12 mouse cellular contexts compared by ENCODE assay signal in genomic region chr5:4665978-4666377, GRCm38 (mm10).
"Had no signal": no experiment of that assay in that cellular context is flagged by ENCODE, and none has a peak within 500 bp of the region (broad histone marks: within the 10 kb centered on the region; RNA-seq: fewer than 3 reads in every experiment).

No protein-coding gene starts in this region.

- DNase-seq: kidney, adult 8-10 months; kidney, postnatal 36 days; layer of hippocampus, adult 9-11 months; layer of hippocampus, postnatal 36 days; lung, embryonic 14.5 days; lung, postnatal 10 days; thymus, adult 18-20 months; thymus, postnatal 36 days had no signal

- H3K27me3 ChIP-seq: limb, embryonic 15.5 days; liver, embryonic 12.5 days had no signal

- H3K36me3 ChIP-seq: limb, embryonic 15.5 days; liver, embryonic 12.5 days had no signal

- ATAC-seq: intestine, postnatal 0 days; liver, embryonic 12.5 days had no signal

- H3K9me3 ChIP-seq: limb, embryonic 15.5 days; liver, embryonic 12.5 days had no signal

- H3K4me3 ChIP-seq: limb, embryonic 15.5 days; liver, embryonic 12.5 days had no signal

- H3K27ac ChIP-seq: limb, embryonic 15.5 days; liver, embryonic 12.5 days; macrophage had no signal

- H3K9ac ChIP-seq: limb, embryonic 15.5 days; liver, embryonic 12.5 days; lung, embryonic 14.5 days had no signal

- H3K4me1 ChIP-seq: liver, embryonic 12.5 days had no signal

- H3K4me2 ChIP-seq: limb, embryonic 15.5 days; liver, embryonic 12.5 days; lung, embryonic 14.5 days had no signal
